Mouse (Mus musculus) kidney, adult 2 months (tissue): ENCODE measurements around the gene Cc2d2b.

Experiments used
- CTCF ChIP-seq: fragments of 200-500 bp; conservative IDR thresholded peaks from 2 replicates; pipeline ENCODE4 v1.5.1; 2011; ENCODE audit warnings: low read depth, mild to moderate bottlenecking, control low read depth, low read length, moderate library complexity, mixed read lengths; ENCODE audit not compliant: insufficient read depth, insufficient read length
- POLR2A ChIP-seq: fragments of 200-500 bp; IDR thresholded peaks from one replicate; pipeline ENCODE4 v1.6.1; 2011; ENCODE audit warnings: low read depth, low read length, control low read depth

DNA sequence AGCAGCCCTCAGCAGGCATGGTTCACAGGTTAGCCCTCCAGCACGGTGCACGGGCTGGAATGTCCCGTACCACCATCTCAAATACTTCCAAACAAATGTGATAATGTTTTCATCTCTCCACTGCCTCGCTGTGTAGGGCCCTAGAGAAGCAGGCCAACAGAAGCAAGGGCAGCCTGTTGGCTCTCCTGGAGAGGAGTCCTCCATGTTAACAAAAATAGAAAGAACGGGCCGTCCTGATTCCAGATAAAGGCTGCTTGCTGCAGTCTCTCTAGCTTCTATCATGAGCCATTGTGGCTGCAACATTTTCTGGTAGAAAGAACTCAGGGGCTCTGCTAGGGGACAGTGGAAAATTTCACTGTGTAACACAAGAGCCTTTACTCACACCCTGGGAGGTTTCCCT lies 31.6 kb upstream of the Cc2d2b start:
- TF ChIP-seq POLR2A (no peak), CTCF (no peak)
